Mouse (Mus musculus) cerebellum, postnatal 10 days (tissue): ENCODE data around the gene Igsf8.
"Not testable (repeated sequence)": the region's sequence is repeated elsewhere in the genome, so short reads cannot be mapped to it uniquely, and the experiment has no call there.

ENCODE experiments used
- DNase-seq, 2 experiments: peaks; one replicate each; pipeline ENCODE4 v3.0.0; 2021; ENCODE audit warnings: mixed read lengths in 2 of 2

The Igsf8 gene

GRCm38 (mm10) chr1:172261477-172262078 lies at the start of gene Igsf8:
Gene Igsf8 (plus strand): TSS chr1:172261641.
- DNase-seq = no peak

GRCm38 (mm10) chr1:172212776-172213175 lies 48.7 kb upstream of the Igsf8 start:
- peak in 1 of 2 experiments; percentile 2 for DNase-seq

GRCm38 (mm10) chr1:172213771-172214170 lies 47.7 kb upstream of the Igsf8 start:
- DNase-seq = peak in 1 of 2 experiments; percentile 19

- DNase-seq = peak in 1 of 2 experiments; percentile 41
Observed at GRCm38 (mm10) chr1:172214748-172215147, 46.7 kb upstream of the Igsf8 start.

- peak; percentile 95 for DNase-seq
Observed at GRCm38 (mm10) chr1:172217148-172217547, 44.3 kb upstream of the Igsf8 start.

DNA sequence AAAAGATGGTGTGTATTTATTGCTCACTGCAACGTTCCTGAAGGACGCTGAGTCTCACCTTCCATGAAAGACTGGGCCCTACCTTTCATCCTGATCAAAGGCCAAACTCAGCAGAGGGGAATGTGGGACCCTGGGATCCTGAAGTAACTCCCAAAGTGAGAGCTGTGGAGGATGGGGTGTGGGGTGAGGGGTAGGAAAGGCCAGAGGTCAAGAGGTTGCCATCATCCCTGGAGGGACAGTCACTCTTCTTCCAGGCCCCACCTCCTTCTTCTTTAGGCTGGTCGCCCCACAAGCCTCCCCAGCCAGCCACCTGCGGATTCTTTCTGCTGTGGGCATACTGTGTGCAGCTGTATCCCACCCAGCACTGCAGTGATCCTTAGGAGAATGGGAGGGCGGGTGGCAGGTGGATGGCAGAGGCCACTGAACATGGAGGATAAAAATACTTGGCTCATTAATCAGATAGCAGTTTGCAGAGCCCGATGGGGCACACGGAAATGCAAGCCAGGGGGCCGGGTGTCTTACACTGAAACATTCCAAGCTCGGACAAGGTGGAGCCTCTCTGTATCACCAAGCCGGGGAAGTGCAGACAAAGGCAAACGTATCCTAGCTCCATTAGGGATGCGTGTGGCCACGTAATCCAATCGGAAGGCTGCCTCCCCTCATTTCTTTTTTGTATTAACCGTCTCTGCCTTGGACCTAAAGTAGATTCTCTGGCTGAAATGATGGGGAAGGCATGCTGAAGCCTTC lies 43.1 kb upstream of the Igsf8 start:
- DNase-seq = no peak

DNA sequence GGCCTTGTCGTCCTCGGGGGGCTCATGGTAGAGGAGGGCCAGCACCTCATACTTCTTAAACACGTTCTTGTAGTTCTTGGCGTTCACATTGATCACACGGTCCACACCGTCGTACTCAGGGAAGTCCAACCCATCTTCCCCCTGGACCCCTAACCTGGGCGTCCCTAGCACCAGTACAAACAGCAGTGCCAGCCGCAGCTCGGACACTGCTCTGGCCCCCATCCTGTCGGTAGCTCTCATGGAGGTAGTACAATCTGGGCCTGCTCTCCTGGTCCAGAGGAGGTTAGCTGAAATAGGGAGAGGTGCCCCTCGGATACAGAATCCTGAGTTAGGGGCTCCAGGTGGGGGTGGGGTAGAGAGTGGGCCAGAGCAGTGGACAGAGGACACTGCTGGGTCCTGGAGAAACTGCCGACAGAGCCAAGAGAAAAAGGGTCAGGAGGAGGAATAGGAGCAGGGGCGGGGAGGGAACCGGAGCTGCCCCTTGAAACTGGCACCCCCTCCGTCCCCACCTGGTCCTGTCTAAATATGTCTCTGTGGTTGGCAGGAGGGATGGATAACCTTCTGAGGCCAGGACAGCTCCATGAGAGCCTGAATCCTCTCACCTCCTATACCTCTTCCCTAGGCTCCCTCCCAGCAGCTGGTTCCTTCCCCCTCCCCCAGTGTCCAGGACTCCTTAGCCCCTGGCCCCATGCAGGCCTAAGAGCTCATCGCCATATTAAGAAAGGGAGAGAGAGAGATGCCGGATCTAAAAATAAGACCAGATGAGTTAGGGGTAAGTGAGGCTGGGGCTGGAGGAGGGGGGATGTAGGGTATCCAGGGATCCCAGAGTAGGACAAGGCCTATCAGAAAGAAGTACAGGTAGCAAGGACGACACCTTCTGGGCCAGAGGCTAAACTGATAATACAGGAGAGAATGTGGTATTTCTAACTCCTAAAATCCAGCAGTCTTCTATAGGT lies 41.7 kb upstream of the Igsf8 start, which contains the start of gene Casq1:
Gene Casq1 (minus strand): TSS at position 418 of the 956 bp plus-strand sequence.
- no peak for DNase-seq

GRCm38 (mm10) chr1:172220414-172220813 lies 41.0 kb upstream of the Igsf8 start:
- DNase-seq = peak; percentile 52 to 73

- no peak for DNase-seq
Observed at GRCm38 (mm10) chr1:172221297-172222063, 40.0 kb upstream of the Igsf8 start.

DNA sequence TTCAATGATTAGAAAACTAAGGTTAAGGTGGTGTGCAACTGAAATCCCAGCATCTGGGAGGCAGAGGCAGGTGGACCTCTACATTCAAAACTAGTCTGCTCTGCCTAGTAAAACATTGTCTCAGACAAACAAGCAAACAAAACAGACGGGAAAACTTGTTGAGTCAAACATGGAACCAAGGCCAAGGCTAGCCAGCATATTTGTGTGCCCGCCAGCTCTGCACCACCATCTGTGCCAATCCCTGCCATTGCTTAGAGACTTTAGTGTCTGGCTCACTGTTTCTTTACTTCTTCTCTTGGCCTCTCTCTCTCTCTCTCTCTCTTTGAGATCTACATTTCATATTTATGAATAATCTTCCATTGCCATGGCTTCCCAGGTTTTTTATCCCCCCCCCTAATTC lies 33.2 kb upstream of the Igsf8 start:
- DNase-seq = peak; percentile 82 to 84

- DNase-seq = no peak
Observed at GRCm38 (mm10) chr1:172229215-172229614, 32.2 kb upstream of the Igsf8 start.

- DNase-seq = no peak
Observed at GRCm38 (mm10) chr1:172240945-172241708, 20.3 kb upstream of the Igsf8 start.

- DNase-seq = no peak
Observed at GRCm38 (mm10) chr1:172242401-172242800, 19.0 kb upstream of the Igsf8 start.

GRCm38 (mm10) chr1:172243547-172244205 lies 17.8 kb upstream of the Igsf8 start:
- peak; percentile 59 to 62 for DNase-seq

DNA sequence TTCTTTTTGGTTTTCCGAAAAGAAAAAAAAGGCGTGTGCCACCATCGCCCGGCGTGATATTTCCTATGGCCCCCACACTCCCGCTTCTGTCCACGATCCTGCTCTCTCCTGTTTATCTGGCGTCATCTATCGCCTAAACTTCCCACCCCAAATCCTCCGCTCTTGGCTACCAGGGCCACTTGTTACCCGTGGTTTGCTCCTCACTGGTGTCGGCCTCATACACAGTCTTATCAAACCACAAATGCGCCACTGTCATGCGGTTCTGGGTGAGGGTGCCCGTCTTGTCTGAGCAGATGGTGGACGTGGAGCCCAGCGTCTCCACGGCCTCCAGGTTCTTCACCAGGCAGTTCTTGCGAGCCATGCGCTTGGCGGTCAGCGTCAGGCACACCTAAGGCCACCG lies 16.8 kb upstream of the Igsf8 start:
- not testable (repeated sequence) for DNase-seq

DNA sequence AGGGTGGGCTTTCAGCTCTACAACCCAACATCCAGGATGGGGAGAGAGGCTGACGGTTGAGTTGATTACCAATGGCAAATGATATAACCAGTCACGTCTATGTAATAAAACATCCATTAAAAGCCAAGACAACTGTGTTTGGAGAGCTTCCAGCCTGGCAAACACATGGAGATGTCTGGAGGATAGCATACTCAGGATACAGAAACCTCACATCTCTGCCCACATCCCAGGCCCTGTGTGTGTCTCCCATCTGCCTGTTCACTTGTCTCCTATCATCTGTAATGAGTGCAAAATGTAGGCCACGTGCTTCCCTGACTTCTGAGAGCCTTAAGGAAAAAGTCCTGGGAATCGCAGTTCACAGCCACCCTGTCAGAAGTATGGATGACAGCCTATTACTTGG lies 14.2 kb upstream of the Igsf8 start:
- DNase-seq = no peak

GRCm38 (mm10) chr1:172247679-172248078 lies 13.8 kb upstream of the Igsf8 start:
- peak; percentile 61 to 62 for DNase-seq

DNA sequence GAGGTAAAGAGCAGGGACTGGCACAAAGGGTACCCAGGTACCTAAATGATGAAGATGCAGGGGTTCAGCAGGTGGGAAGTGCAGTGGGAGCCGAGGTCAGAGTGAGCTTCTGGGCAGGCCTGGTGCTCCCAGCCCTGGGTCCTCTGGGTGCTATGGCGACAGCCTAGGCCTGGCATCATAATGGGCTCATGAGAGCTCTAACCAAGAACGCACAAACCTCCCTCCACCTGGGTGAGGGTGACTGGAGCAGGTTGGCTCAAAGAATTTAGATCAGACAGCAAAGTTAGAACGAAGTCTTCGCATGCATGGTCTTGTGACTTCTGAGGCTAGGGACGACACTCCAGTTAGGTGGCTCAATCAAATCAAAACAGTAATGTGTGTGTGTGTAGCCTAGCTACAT lies 3.1 kb upstream of the Igsf8 start, which contains the start of gene Atp1a4:
Gene Atp1a4 (minus strand): TSS at position 101 of the 400 bp plus-strand sequence.
- DNase-seq = no peak

- no peak for DNase-seq
Observed at GRCm38 (mm10) chr1:172271208-172271607, 9.8 kb downstream of the Igsf8 start.

DNA sequence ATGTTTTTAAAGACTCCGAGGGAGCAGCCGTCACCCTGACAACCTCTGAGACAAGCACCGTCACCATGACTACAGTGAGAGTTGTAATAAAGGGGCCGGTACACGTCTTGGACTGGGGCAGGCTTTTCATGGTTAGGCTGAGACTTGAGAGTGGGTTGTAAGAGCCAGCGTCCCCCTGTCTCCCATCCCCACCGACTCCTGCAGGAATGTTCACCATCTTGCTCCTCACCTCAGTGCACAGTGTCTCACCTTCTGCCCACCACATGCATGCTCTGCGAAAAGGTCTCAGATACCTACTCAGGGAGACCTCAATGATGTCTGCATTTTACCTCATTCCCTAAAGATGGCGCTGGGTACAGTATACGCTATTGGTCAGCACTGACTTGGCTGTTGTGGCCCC lies 10.3 kb downstream of the Igsf8 start:
- no peak for DNase-seq

- DNase-seq = no peak
Observed at GRCm38 (mm10) chr1:172273386-172273785, 11.9 kb downstream of the Igsf8 start.
